Comparison of ENCODE assay signal across 26 mouse cellular contexts in genomic region chr14:78824507-78824906, GRCm38 (mm10).
"Had no signal": no experiment of that assay in that cellular context is flagged by ENCODE, and none has a peak within 500 bp of the region (broad histone marks: within the 10 kb centered on the region; RNA-seq: fewer than 3 reads in every experiment).

No protein-coding gene starts in this region.

- DNase-seq: gastrocnemius, adult 2 months; gastrocnemius, postnatal 10 days; gastrocnemius, postnatal 25 days; heart, adult 18-20 months; heart, postnatal 10 days; heart, postnatal 4 days; kidney, adult 18-20 months; kidney, adult 8-10 months; kidney, postnatal 10 days; kidney, postnatal 25 days; kidney, postnatal 4 days; liver had no signal

- H3K9me3 ChIP-seq: heart, embryonic 10.5 days; heart, embryonic 12.5 days; hindbrain, embryonic 10.5 days; hindbrain, embryonic 12.5 days; intestine, embryonic 15.5 days; limb, embryonic 10.5 days; limb, embryonic 12.5 days had no signal

- H3K4me1 ChIP-seq: heart, embryonic 10.5 days; heart, embryonic 12.5 days; hindbrain, embryonic 12.5 days; intestine, embryonic 15.5 days; limb, embryonic 10.5 days; limb, embryonic 12.5 days had no signal

- H3K27ac ChIP-seq: gastrocnemius, adult 2 months; heart, embryonic 10.5 days; hindbrain, embryonic 10.5 days; hindbrain, embryonic 12.5 days; hindbrain, embryonic 14.5 days; intestine, embryonic 15.5 days; layer of hippocampus, adult 2 months; left cerebral cortex, adult 2 months; limb, embryonic 10.5 days; limb, embryonic 12.5 days; liver, embryonic 14.5 days had no signal

- ATAC-seq: hindbrain, embryonic 16.5 days; inflammation-experienced regulatory T-cells, adult 6 months; intestine, embryonic 15.5 days; intestine, postnatal 0 days had no signal

- H3K4me2 ChIP-seq: heart, embryonic 12.5 days; hindbrain, embryonic 12.5 days; hindbrain, embryonic 14.5 days; intestine, embryonic 15.5 days; limb, embryonic 12.5 days had no signal

- H3K36me3 ChIP-seq: heart, embryonic 10.5 days; heart, embryonic 12.5 days; hindbrain, embryonic 10.5 days; hindbrain, embryonic 12.5 days; intestine, embryonic 15.5 days; limb, embryonic 10.5 days; limb, embryonic 12.5 days had no signal

- H3K27me3 ChIP-seq: heart, embryonic 12.5 days; hindbrain, embryonic 12.5 days; intestine, embryonic 15.5 days; limb, embryonic 12.5 days had no signal

- H3K9ac ChIP-seq: heart, embryonic 12.5 days; hindbrain, embryonic 12.5 days; hindbrain, embryonic 14.5 days; intestine, embryonic 15.5 days; limb, embryonic 12.5 days; liver, embryonic 14.5 days had no signal

- H3K4me3 ChIP-seq: gastrocnemius, adult 2 months; heart, embryonic 10.5 days; heart, embryonic 12.5 days; hindbrain, embryonic 10.5 days; hindbrain, embryonic 12.5 days; intestine, embryonic 15.5 days; layer of hippocampus, adult 2 months; left cerebral cortex, adult 2 months; limb, embryonic 10.5 days; limb, embryonic 12.5 days had no signal
